Mouse (Mus musculus): ENCODE data around the gene Anxa3. TPM values are rescaled to one million over a fixed set of nuclear protein-coding genes. Genes with fewer than 3 reads are reported as not detected.

Anxa3 gene
- 4.4 TPM for polyA plus RNA-seq (2017; shearing (Covaris generic))

DNA sequence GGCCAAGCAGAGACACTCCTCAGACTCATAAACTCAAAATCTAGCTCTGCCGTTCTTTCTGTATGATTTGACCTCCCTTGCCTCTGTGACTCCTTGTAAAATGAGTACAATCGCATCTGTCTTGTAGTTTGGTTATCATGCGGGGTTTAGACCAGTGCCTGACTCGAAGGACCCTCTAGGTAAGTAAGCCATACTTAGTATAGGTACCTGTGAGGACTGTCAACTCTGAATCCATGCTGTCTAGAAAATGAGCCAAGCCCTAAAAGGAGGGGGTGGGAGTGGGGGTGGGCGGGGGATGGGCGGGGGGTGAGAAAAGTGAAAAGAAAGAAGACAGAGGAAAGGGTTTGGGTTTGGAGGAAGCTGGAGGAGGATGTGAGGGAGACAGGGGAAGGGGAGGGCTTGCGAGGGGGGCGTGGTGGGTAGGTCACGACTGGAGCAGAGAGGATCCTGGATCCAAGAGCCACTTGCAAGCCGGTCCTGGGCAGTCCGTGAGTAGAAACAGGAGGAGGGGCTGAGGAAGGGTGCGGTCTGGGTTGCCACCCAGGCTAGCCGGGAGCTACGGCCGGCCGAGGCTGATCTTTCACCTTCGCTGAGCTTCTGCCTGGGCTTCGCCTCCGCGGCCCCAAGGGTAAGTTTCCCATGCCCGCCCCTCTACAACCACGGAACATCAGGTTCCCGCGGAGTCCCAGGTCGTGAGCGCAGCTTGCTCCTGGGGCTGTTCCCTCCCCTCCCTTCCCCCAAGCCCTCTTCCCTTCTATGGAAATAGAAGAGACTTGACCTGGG, at the start of gene Anxa3:
Anxa3 (plus strand) TSS at position 404 of the 783 bp plus-strand sequence.

Other genes with a start within 250 kb of the Anxa3 start
- 2.7 TPM for gene Bmp2k, start 204.3 kb downstream of the Anxa3 start, polyA plus RNA-seq (2017; shearing (Covaris generic))

Measured in inflammation-experienced regulatory T-cells, adult 16 weeks (primary cell).